Mouse (Mus musculus): ENCODE data around the gene Nutm1. TPM values are rescaled to one million over a fixed set of nuclear protein-coding genes. Genes with fewer than 3 reads are reported as not detected.
A peak's percentile ranks its signal among the peaks of the same experiment; 100 is the strongest.

The Nutm1 gene
- total RNA-seq, 2 experiments from 2014 or later, result 0.20 TPM; not detected in 1

GRCm38 (mm10) chr2:112264364-112264763, 5.3 kb upstream of the Nutm1 start:
- no peak for DNase-seq (ENCODE audit: low spot score in 2 of 2)
- intact Hi-C loops (cut with DNase I), result loop anchor here (5.0 kb wide), 2 partner anchors 88 to 103 kb away; partner anchors contain the start of gene Emc4

GRCm38 (mm10) chr2:112262779-112263295, 3.7 kb upstream of the Nutm1 start:
- intact Hi-C loops (cut with DNase I), result loop anchor here (5.0 kb wide), 2 partner anchors 89 to 104 kb away; partner anchors contain the start of gene Emc4
- no peak for DNase-seq (ENCODE audit: low spot score in 2 of 2)

GRCm38 (mm10) chr2:112261748-112262653, 2.9 kb upstream of the Nutm1 start, which contains the start of gene Nop10:
Gene Nop10, plus strand, starts transcription at chr2:112261926.
- intact Hi-C loops (cut with DNase I), result loop anchor here (5.0 kb wide), 2 partner anchors 90 to 105 kb away; partner anchors contain the start of gene Emc4

GRCm38 (mm10) chr2:112254675-112255515, 4.2 kb downstream of the Nutm1 start:
- intact Hi-C loops (cut with DNase I), result no loop called here

More at GRCm38 (mm10) chr2:112261748-112262653, 2.9 kb upstream of the Nutm1 start, which contains the start of gene Nop10:
- peak; percentile 86 to 87 for DNase-seq (ENCODE audit: low spot score in 2 of 2)

GRCm38 (mm10) chr2:112249780-112250453, 9.2 kb downstream of the Nutm1 start:
- intact Hi-C loops (cut with DNase I), result no loop called here

More at GRCm38 (mm10) chr2:112254675-112255515, 4.2 kb downstream of the Nutm1 start:
- DNase-seq (ENCODE audit: low spot score in 2 of 2), result no peak

GRCm38 (mm10) chr2:112247323-112247722, 11.8 kb downstream of the Nutm1 start:
- intact Hi-C loops (cut with DNase I), result no loop called here
- no peak for DNase-seq (ENCODE audit: low spot score in 2 of 2)

More at GRCm38 (mm10) chr2:112249780-112250453, 9.2 kb downstream of the Nutm1 start:
- peak; percentile 32 to 58 for DNase-seq (ENCODE audit: low spot score in 2 of 2)

- intact Hi-C loops (cut with DNase I), result no loop called here
- no peak for DNase-seq (ENCODE audit: low spot score in 2 of 2)
Measured at GRCm38 (mm10) chr2:112246193-112246592, 12.9 kb downstream of the Nutm1 start.

- DNase-seq (ENCODE audit: low spot score in 2 of 2), result no peak
- intact Hi-C loops (cut with DNase I), result no loop called here
Measured at GRCm38 (mm10) chr2:112245307-112245706, 13.8 kb downstream of the Nutm1 start.

GRCm38 (mm10) chr2:112241787-112242186, 17.3 kb downstream of the Nutm1 start:
- DNase-seq (ENCODE audit: low spot score in 2 of 2), result no peak
- intact Hi-C loops (cut with DNase I), result loop anchor here (2.0 kb wide), 1 partner anchor 25 kb away; the partner anchor contains the start of gene Gm21985

- intact Hi-C loops (cut with DNase I), result loop anchor here (2.0 kb wide), 1 partner anchor 27 kb away; the partner anchor contains the start of gene Gm21985
Measured at GRCm38 (mm10) chr2:112239935-112240721, 19.0 kb downstream of the Nutm1 start.

GRCm38 (mm10) chr2:112239212-112239934, 19.7 kb downstream of the Nutm1 start, which contains the start of gene Lpcat4:
Gene Lpcat4, plus strand, starts transcription at chr2:112239468.
- intact Hi-C loops (cut with DNase I), result no loop called here
- peak; percentile 90 for DNase-seq (ENCODE audit: low spot score in 2 of 2)

More at GRCm38 (mm10) chr2:112239935-112240721, 19.0 kb downstream of the Nutm1 start:
- peak in 1 of 2 experiments; percentile 48 for DNase-seq (ENCODE audit: low spot score in 2 of 2)

- intact Hi-C loops (cut with DNase I), result no loop called here
Measured at GRCm38 (mm10) chr2:112238006-112238405, 21.1 kb downstream of the Nutm1 start.

GRCm38 (mm10) chr2:112236620-112237019, 22.5 kb downstream of the Nutm1 start:
- intact Hi-C loops (cut with DNase I), result no loop called here
- no peak for DNase-seq (ENCODE audit: low spot score in 2 of 2)

More at GRCm38 (mm10) chr2:112238006-112238405, 21.1 kb downstream of the Nutm1 start:
- DNase-seq (ENCODE audit: low spot score in 2 of 2), result no peak

GRCm38 (mm10) chr2:112232623-112233022, 26.5 kb downstream of the Nutm1 start:
- intact Hi-C loops (cut with DNase I), result no loop called here
- no peak for DNase-seq (ENCODE audit: low spot score in 2 of 2)

GRCm38 (mm10) chr2:112224356-112224755, 34.7 kb downstream of the Nutm1 start:
- intact Hi-C loops (cut with DNase I), result no loop called here
- DNase-seq (ENCODE audit: low spot score in 2 of 2), result no peak

- intact Hi-C loops (cut with DNase I), result no loop called here
- no peak for DNase-seq (ENCODE audit: low spot score in 2 of 2)
Measured at GRCm38 (mm10) chr2:112222607-112223006, 36.5 kb downstream of the Nutm1 start.

- DNase-seq (ENCODE audit: low spot score in 2 of 2), result no peak
- intact Hi-C loops (cut with DNase I), result no loop called here
Measured at GRCm38 (mm10) chr2:112220880-112221279, 38.2 kb downstream of the Nutm1 start.
